Mouse (Mus musculus) adrenal gland, postnatal 10 days (tissue): Measurements from ENCODE around the gene Armc8. TPM values are rescaled to one million over a fixed set of nuclear protein-coding genes. Genes with fewer than 3 reads are reported as not detected.
A peak's percentile ranks its signal among the peaks of the same experiment; 100 is the strongest.
"Not testable (repeated sequence)": the region's sequence is repeated elsewhere in the genome, so short reads cannot be mapped to it uniquely, and the experiment has no call there.

Source experiments
- DNase-seq: peaks from one replicate; pipeline ENCODE4 v3.0.0; 2021; ENCODE audit warnings: mixed read lengths
- long read RNA-seq, 2 experiments: library from polyadenylated mRNA; stranded (forward); transcript quantifications; one replicate each; pipeline ENCODE4 v2.0.0; 2021
- total RNA-seq, 2 experiments: library from RNA; stranded (reverse); gene quantifications; 2 replicates each; pipeline ENCODE4 v1.2.3; 2021

The Armc8 gene
- total RNA-seq: 10 to 100 TPM; 18.7 to 26.4 TPM
- long read RNA-seq, experiment 1, full-length matches to known transcripts: 12 of 36 reads
- long read RNA-seq, experiment 1, partial matches to known transcripts: 15 of 36 reads
- long read RNA-seq, experiment 1, other reads (novel, unspliced or antisense): 9 of 36 reads
- long read RNA-seq, experiment 2, full-length matches to known transcripts: 9 of 29 reads
- long read RNA-seq, experiment 2, partial matches to known transcripts: 10 of 29 reads
- long read RNA-seq, experiment 2, other reads (novel, unspliced or antisense): 10 of 29 reads

DNA sequence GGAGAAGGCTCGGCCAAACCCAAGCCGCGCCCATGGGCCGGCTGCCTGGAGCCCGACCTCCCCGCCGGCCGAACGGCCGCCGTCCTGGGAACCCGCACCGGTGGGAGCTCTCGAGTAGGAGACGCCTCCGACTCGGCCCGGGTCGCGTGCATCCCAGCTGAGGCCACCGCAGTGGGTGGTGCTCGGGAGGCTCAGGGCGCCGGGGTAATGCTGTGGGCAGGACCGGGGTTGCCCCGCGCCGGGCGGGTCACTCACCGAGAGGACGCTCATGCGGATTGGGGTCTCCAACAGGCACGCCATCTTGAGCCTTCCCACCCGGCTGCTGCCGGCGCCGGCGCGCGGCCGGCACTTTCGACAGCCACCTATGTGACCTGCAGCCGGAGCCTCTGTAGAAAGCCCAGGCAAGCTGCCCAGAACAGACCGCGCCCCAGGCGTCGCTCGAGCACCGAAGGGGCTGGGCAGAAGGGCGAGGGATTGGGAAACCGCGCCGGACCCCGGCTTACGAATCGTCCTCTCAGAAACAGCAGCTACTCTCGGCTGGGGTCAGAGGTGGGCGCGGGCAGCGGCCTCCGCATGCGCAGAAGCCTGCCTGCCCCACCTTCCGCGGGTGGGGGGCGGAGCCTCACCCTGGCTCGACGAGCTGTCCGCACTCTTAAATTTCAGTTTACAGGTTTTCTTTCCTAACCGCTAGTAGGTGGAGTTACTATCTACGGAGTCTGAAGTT, at the start of gene Armc8:
TSS of gene Armc8 (minus strand) at position 553 of the 724 bp plus-strand sequence.
- DNase-seq: peak; percentile 95

- no peak for DNase-seq
These were observed 43.5 kb upstream of the Armc8 start, which contains the start of gene A4gnt for GRCm38 (mm10) chr9:99612202-99612601. TSS of gene A4gnt (plus strand) at chr9:99612502.

- DNase-seq: no peak
These were observed 34.9 kb upstream of the Armc8 start for GRCm38 (mm10) chr9:99603566-99603965.

DNA sequence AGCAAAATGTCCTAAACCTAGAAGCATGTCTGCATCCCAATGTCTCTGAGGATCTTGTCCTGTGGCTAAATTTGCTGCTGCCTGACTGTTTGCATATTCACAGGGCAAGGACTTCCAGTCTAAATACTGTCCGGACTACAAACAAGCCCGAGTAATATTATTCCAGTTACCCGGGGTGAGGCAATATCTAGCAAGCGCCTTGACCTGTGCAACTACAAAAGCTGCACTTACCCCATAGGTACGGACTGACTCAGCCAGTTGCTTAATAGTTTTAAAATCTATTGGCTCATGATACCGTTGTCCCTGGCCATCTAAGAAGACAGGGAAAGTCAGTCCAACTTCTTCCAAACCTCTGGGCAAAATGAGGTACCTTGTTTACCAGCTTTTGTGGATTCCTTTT, 30.4 kb upstream of the Armc8 start:
- not testable (repeated sequence) for DNase-seq

DNA sequence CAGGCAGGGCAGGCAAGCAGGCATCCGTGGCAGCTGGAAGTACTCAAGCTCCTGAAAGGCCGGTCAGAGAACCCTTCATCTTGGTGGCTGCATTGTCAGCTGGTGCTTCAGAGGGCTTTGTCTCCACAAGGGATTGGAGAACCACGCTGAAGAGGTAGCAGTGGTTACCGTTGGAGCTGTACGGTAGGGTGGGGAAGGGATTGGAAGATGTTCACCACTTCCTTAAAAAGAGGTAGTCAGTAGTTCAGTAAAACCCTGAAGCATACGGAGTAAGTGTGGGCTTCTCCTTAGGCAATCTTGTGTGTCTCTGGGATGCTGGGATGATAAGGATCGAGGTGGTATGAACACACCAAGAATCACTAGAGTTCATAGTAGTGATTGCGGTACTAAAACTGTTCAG, 22.4 kb upstream of the Armc8 start:
- no peak for DNase-seq

GRCm38 (mm10) chr9:99587505-99588202, 19.0 kb upstream of the Armc8 start:
- DNase-seq: peak; percentile 84

GRCm38 (mm10) chr9:99580655-99581054, 12.0 kb upstream of the Armc8 start:
- DNase-seq: peak; percentile 53

DNA sequence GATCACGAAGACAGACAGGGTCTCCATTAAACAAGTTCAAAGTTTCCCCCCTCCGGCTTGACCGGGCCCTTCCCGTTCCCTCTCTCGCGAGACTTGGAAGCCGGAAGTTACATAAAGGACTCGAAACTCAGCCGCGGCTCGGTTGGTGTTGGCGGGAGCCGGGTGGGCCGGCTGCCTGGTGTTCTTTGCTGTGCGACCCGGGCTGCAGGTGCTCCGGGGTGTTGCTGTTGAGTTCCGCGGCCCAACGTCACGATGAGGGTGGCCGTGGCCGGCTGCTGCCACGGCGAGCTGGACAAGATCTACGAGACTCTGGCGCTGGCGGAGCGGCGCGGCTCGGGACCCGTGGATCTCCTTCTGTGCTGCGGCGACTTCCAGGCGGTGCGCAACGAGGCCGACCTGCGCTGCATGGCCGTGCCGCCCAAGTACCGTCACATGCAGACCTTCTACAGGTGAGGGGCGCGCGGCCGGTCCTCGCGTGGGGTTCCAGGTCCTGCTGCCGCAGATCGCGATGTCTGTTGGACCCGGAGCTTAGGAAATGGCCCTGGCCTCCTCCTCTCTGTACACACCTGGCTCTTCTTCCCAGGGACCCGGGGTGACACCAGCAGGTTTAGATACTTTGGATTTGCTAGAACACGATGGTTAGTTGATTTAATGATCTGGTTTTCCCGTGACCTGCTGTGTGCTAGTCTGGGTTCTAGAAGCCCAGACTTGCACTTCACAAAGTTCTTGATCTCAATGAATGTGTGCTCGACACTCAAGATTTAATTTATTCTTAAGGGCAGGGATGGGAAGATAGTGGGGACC, 7.2 kb upstream of the Armc8 start, which contains the start of gene Dbr1:
TSS of gene Dbr1 (plus strand) at position 123 of the 804 bp plus-strand sequence.
- peak; percentile 95 for DNase-seq

DNA sequence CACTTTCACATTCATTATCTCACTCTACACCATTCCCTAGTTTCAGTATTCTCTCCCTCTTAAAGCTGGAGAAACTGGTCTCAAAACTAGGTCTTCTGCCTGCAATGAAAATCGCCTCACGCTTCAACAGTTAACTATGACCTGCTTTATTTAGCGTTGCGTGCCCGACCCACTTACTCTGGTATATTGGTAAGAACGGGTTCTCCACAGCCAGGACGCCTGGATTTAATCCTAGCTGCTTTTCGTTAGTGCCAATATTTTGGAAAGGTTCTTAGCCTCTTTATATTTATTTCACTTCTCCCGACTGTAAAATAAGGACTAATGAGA, 335 bp upstream of the Armc8 start:
- DNase-seq: no peak

DNA sequence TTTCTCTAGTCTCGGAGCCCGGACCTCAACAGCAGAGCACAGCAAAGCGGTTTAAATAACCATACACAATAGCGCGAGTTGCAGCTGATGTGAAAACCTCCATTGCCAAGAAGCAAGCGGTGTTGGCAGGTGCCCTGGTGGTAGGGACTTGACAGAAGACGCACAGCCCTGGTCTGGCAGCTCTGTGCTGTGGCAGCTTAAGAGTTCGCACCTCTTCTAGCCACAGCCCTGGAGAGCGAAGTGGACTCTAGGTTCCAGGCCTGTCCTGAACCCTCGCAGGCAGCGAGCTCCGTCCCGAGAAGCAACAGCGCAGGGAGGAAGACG, 714 bp downstream of the Armc8 start:
- no peak for DNase-seq

GRCm38 (mm10) chr9:99563714-99564113, 5.0 kb downstream of the Armc8 start:
- peak; percentile 86 for DNase-seq

GRCm38 (mm10) chr9:99560389-99560788, 8.3 kb downstream of the Armc8 start:
- DNase-seq: no peak

- no peak for DNase-seq
These were observed 9.2 kb downstream of the Armc8 start for GRCm38 (mm10) chr9:99559557-99559904.

GRCm38 (mm10) chr9:99558824-99559556, 9.7 kb downstream of the Armc8 start:
- DNase-seq: no peak

GRCm38 (mm10) chr9:99557580-99558300, 11.0 kb downstream of the Armc8 start:
- DNase-seq: no peak

- DNase-seq: no peak
These were observed 13.4 kb downstream of the Armc8 start for GRCm38 (mm10) chr9:99555253-99555652.

DNA sequence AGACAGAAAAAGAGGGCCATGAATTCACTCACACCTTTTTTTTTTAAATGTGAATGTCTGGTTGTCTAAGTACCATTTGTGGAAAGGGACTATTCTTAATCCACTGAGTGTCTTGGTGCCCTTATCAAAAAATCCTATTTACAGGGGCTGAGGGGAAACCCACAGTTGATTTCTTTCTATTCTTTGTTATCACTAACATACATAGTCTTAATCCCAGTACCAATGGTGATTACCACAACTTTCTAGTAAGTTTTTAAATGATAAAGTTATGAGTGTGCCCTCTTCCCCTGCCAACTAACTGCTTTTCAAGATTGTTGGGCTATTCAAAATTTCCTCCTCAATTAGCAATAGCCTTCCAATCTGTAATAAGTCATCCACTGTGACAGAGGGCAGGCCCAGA, 14.6 kb downstream of the Armc8 start:
- no peak for DNase-seq

DNA sequence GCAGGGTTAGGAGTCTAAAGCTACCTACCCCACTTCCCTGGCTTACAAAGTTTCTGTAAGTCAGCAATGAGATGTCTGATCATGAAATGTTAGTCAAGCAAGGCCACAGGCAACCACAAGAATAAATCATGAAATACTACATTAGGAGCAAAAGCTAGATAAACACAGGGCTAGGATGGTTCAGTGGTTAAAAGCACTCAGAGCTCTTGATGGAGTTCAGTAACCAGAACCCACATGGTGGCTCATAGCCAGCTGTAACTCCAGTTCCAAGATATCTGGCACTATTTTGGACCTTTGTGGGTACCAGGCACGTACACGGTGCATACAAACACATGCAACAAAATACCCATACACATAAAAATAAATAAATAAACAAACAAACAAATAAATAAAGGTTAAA, 15.7 kb downstream of the Armc8 start:
- DNase-seq: peak; percentile 16

DNA sequence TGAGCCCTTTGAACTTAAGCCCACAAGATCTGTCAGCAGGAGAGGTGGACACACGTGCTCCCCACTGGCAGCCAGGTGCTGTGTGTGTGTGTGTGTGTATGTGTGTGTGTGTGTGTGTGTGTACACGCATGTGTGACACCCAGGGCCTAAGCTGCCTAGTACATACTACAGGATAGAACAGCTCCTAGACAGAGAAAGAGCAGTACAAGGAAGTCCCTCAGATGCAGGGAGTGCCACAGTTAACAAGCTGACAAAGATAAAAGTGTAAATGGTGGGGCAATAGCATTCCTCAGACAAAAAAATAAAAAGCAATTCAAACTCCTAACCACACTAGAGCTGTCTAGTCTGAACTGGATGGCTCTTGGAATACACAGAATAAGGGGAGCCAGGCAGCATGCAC, 16.6 kb downstream of the Armc8 start:
- DNase-seq: no peak

GRCm38 (mm10) chr9:99546259-99546658, 22.4 kb downstream of the Armc8 start:
- DNase-seq: no peak

DNA sequence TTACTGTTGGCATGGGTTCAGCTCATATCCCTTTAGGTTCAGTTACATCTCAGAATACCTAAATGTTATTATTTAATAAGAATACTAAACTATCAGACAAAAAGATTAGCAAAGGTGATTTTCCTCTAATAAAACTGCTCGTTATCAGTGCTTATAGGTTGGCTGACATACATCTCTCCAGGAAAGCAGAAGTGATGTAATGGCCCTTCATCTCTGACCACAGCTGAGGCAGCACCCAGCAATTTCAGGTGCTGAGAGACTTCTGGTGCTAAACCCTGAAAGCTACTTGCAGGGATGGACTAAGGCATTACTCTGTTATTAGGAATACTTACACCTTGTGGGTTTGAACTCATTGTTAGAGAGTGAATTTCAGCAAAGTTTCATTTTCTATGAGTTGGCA, 36.8 kb downstream of the Armc8 start:
- DNase-seq: no peak
